9 mouse cellular contexts compared by ENCODE assay signal in genomic region chr2:26502299-26502862, GRCm38 (mm10). TPM values are rescaled to one million over a fixed set of nuclear protein-coding genes. Genes with fewer than 3 reads are reported as not detected.
DNase-seq lines count a peak whose midpoint lies in the region; ATAC-seq and TF ChIP-seq lines count a peak whose summit lies in the region.
"Had no signal": no experiment of that assay in that cellular context is flagged by ENCODE, and none has a peak within 500 bp of the region (broad histone marks: within the 10 kb centered on the region; RNA-seq: fewer than 3 reads in every experiment).

No protein-coding gene starts in this region.

- H3K27ac ChIP-seq in intestine, postnatal 0 days (ENCODE audit: low read depth, low read length) = peak overlapping the region; percentile 66
- H3K27ac ChIP-seq in liver, postnatal 0 days (ENCODE audit: low read depth) = peak overlapping the region; percentile 81
- peak overlapping the region; percentile 82 for H3K27ac ChIP-seq in neural tube, embryonic 14.5 days (ENCODE audit: low read depth, low read length)

- no peak for TF ChIP-seq CTCF in intestine, postnatal 0 days (IDR thresholded peaks at IDR 0.05; ENCODE audit: low read depth)
- TF ChIP-seq CTCF in liver, postnatal 0 days (IDR thresholded peaks at IDR 0.05; ENCODE audit: low read depth) = no peak

- H3K9ac ChIP-seq in intestine, postnatal 0 days (ENCODE audit: low read depth, low read length) = peak overlapping the region; percentile 73
- peak overlapping the region; percentile 89 for H3K9ac ChIP-seq in liver, postnatal 0 days (replicated peaks)
- peak overlapping the region; percentile 48 for H3K9ac ChIP-seq in neural tube, embryonic 14.5 days (replicated peaks; ENCODE audit: low read depth, low read length)

- peak overlapping the region; percentile 74 for H3K4me3 ChIP-seq in intestine, postnatal 0 days (ENCODE audit: low read depth, low read length)
- peak overlapping the region; percentile 76 for H3K4me3 ChIP-seq in liver, postnatal 0 days (ENCODE audit: low read depth, low read length)
- H3K4me3 ChIP-seq in neural tube, embryonic 14.5 days (ENCODE audit: low read depth, low read length) = peak overlapping the region; percentile 53

- DNase-seq in gastrocnemius, postnatal 10 days = peak; percentile 63
- DNase-seq in gastrocnemius, adult 18-20 months (ENCODE audit: low spot score) = no peak
- peak; percentile 71 for DNase-seq in adrenal gland, postnatal 14 days
- DNase-seq in gastrocnemius, postnatal 25 days = peak; percentile 72
- DNase-seq in liver, postnatal 0 days = peak; percentile 52
- DNase-seq in frontal cortex, postnatal 14 days (ENCODE audit: low spot score in 2 of 2) = no peak

- TF ChIP-seq EP300 in liver, postnatal 0 days (IDR thresholded peaks at IDR 0.05; ENCODE audit: low read depth) = no peak

- H3K4me1 ChIP-seq in intestine, postnatal 0 days (replicated peaks; ENCODE audit: control insufficient read depth, insufficient read depth, low read length) = peaks cover 12% of the 10 kb centered on the region
- H3K4me1 ChIP-seq in liver, postnatal 0 days (ENCODE audit: insufficient read depth) = peaks cover 41% of the 10 kb centered on the region
- H3K4me1 ChIP-seq in neural tube, embryonic 14.5 days (ENCODE audit: control insufficient read depth, insufficient read depth, low read length) = peaks cover 64% of the 10 kb centered on the region

- no peaks in the 10 kb centered on the region for H3K36me3 ChIP-seq in intestine, postnatal 0 days (ENCODE audit: control insufficient read depth, insufficient read depth)
- H3K36me3 ChIP-seq in liver, postnatal 0 days (replicated peaks; ENCODE audit: insufficient read depth, low read length) = peaks cover 7% of the 10 kb centered on the region
- H3K36me3 ChIP-seq in neural tube, embryonic 14.5 days (ENCODE audit: control insufficient read depth, insufficient read depth, low read length) = no peaks in the 10 kb centered on the region

- ATAC-seq in intestine, postnatal 0 days = peak; percentile 26; the same call in 1 of the 2 replicates
- no peak for ATAC-seq in liver, postnatal 0 days
- peak; percentile 16; the same call in 1 of the 2 replicates for ATAC-seq in neural tube, embryonic 14.5 days (ENCODE audit: low read depth)

- H3K9me3 ChIP-seq in intestine, postnatal 0 days (ENCODE audit: control insufficient read depth) = no peaks in the 10 kb centered on the region
- H3K9me3 ChIP-seq in liver, postnatal 0 days (ENCODE audit: low read length) = no peaks in the 10 kb centered on the region
- no peaks in the 10 kb centered on the region for H3K9me3 ChIP-seq in neural tube, embryonic 14.5 days (ENCODE audit: control insufficient read depth, low read length)

- no peaks in the 10 kb centered on the region for H3K27me3 ChIP-seq in intestine, postnatal 0 days (replicated peaks; ENCODE audit: control insufficient read depth, insufficient read depth, low read length)
- H3K27me3 ChIP-seq in liver, postnatal 0 days (ENCODE audit: insufficient read depth, low read length) = peaks cover 12% of the 10 kb centered on the region; the same call in 1 of the 2 replicates
- peaks cover 3% of the 10 kb centered on the region; the same call in 1 of the 2 replicates for H3K27me3 ChIP-seq in neural tube, embryonic 14.5 days (ENCODE audit: control insufficient read depth, insufficient read depth, low read length)
- H3K27me3 ChIP-seq: Patski had no signal

- H3K4me2 ChIP-seq in intestine, postnatal 0 days (replicated peaks; ENCODE audit: low read depth) = peak overlapping the region; percentile 96
- H3K4me2 ChIP-seq in liver, postnatal 0 days (ENCODE audit: low read depth, low read length) = peak overlapping the region; percentile 81
- peak overlapping the region; percentile 76 for H3K4me2 ChIP-seq in neural tube, embryonic 14.5 days (ENCODE audit: low read depth, low read length)

- WGBS in intestine, postnatal 0 days = under 1% methylated on average over 33 of the region's 33 CpGs
- WGBS in liver, postnatal 0 days (ENCODE audit: insufficient replicate concordance) = under 1% methylated on average over 32 of the region's 33 CpGs
- WGBS in neural tube, embryonic 14.5 days = under 1% methylated on average over 33 of the region's 33 CpGs

RNA-seq across cellular contexts. Expression of gene Notch1, which starts 14.1 kb away (rescaled TPM):
- total RNA-seq in gastrocnemius, postnatal 10 days (2021) = 10 to 100 TPM; 22.5 to 33.5 TPM
- total RNA-seq in gastrocnemius, adult 18-20 months (2021) = 10 to 100 TPM in 1 of 2 experiments, 1 to 10 TPM in 1; 6.1 to 10.0 TPM
- total RNA-seq in adrenal gland, postnatal 14 days (2021) = 27.5 and 35.7 TPM in 2 replicates
- total RNA-seq in gastrocnemius, postnatal 25 days (2021) = 1 to 10 TPM; 7.0 to 9.2 TPM
- polyA plus RNA-seq in intestine, postnatal 0 days (2015; fragmentation: Nextera tagmentation; extraction: Ambion mirVana) = 3.6 and 3.7 TPM in 2 replicates
- 2.0 and 2.1 TPM in 2 replicates for polyA plus RNA-seq in liver, postnatal 0 days (2015; fragmentation: Nextera tagmentation; extraction: Ambion mirVana)
- 20.8 and 26.6 TPM in 2 replicates for polyA plus RNA-seq in neural tube, embryonic 14.5 days (2014; fragmentation: Nextera tagmentation; extraction: Ambion mirVana)

RNA-seq across cellular contexts. Expression of gene Sec16a, which starts 57.4 kb away (rescaled TPM):
- total RNA-seq in gastrocnemius, postnatal 10 days (2021) = 10 to 100 TPM; 26.3 to 36.5 TPM
- total RNA-seq in gastrocnemius, adult 18-20 months (2021) = 10 to 100 TPM; 23.5 to 24.8 TPM
- total RNA-seq in adrenal gland, postnatal 14 days (2021) = 50.1 and 54.6 TPM in 2 replicates
- 10 to 100 TPM; 22.0 to 23.9 TPM for total RNA-seq in gastrocnemius, postnatal 25 days (2021)
- 17.4 and 18.3 TPM in 2 replicates for polyA plus RNA-seq in intestine, postnatal 0 days (2015; fragmentation: Nextera tagmentation; extraction: Ambion mirVana)
- 7.8 and 8.0 TPM in 2 replicates for polyA plus RNA-seq in liver, postnatal 0 days (2015; fragmentation: Nextera tagmentation; extraction: Ambion mirVana)
- polyA plus RNA-seq in neural tube, embryonic 14.5 days (2014; fragmentation: Nextera tagmentation; extraction: Ambion mirVana) = 27.2 and 35.2 TPM in 2 replicates

Comparison
In these comparisons a context has a peak if more than half of its experiments do, and no peak if none do; other contexts are left out.
1. DNase-seq: peak in gastrocnemius, postnatal 10 days (single experiment), adrenal gland, postnatal 14 days (single experiment), gastrocnemius, postnatal 25 days (single experiment) and liver, postnatal 0 days (single experiment); none in gastrocnemius, adult 18-20 months (single experiment) and frontal cortex, postnatal 14 days (0 of 2).
2. Peak in every context shown above with its lines, with median percentiles within 50 percentile points of each other: H3K27ac ChIP-seq, H3K4me2 ChIP-seq, H3K4me3 ChIP-seq and H3K9ac ChIP-seq.